Mouse (Mus musculus) embryonic facial prominence, embryonic 14.5 days (tissue): Measurements from ENCODE around the gene Ttc28. TPM values are rescaled to one million over a fixed set of nuclear protein-coding genes. Genes with fewer than 3 reads are reported as not detected.

Experiments
- ATAC-seq: fragments of 200-750 bp; cut with Nextera tagmentation; 2 replicates; pipeline ENCODE4 v1.8.0; 2017; ENCODE audit warnings: low read depth, moderate number of reproducible peaks, moderate TSS enrichment
- DNase-seq: peaks from one replicate; pipeline ENCODE4 v3.0.0-alpha.2; 2015; ENCODE audit warnings: low spot score
- H3K27ac ChIP-seq: fragments of 300-500 bp; sonication (generic); replicated peaks from 2 replicates; pipeline ENCODE4 v1.5.1; 2014; ENCODE audit warnings: low read depth, mild to moderate bottlenecking, low read length, moderate library complexity
- H3K27me3 ChIP-seq: fragments of 300-500 bp; sonication (generic); replicated peaks from 2 replicates; pipeline ENCODE4 v1.6.1; 2014; ENCODE audit warnings: low read length; ENCODE audit not compliant: control insufficient read depth, insufficient read depth
- H3K36me3 ChIP-seq: fragments of 300-500 bp; sonication (generic); 2 replicates; pipeline ENCODE4 v1.6.1; 2014; ENCODE audit warnings: low read length, mixed read lengths; ENCODE audit not compliant: control insufficient read depth, insufficient read depth
- H3K4me1 ChIP-seq: fragments of 300-500 bp; sonication (generic); 2 replicates; pipeline ENCODE4 v1.6.1; 2014; ENCODE audit warnings: antibody characterized with exemption, low read length; ENCODE audit not compliant: control insufficient read depth, insufficient read depth
- H3K4me2 ChIP-seq: fragments of 300-500 bp; sonication (generic); 2 replicates; pipeline ENCODE4 v1.6.1; 2014; ENCODE audit warnings: low read depth, mild to moderate bottlenecking, low read length, moderate library complexity, mixed read lengths
- H3K4me3 ChIP-seq: fragments of 300-500 bp; sonication (generic); 2 replicates; pipeline ENCODE4 v1.5.1; 2014; ENCODE audit warnings: low read depth, mild to moderate bottlenecking, low read length
- H3K9ac ChIP-seq: fragments of 300-500 bp; sonication (generic); 2 replicates; pipeline ENCODE4 v1.6.1; 2014; ENCODE audit warnings: low read depth, mild to moderate bottlenecking, low read length, moderate library complexity, mixed read lengths
- H3K9me3 ChIP-seq: fragments of 300-500 bp; sonication (generic); 2 replicates; pipeline ENCODE4 v1.6.1; 2016; ENCODE audit warnings: low read length; ENCODE audit not compliant: control insufficient read depth
- WGBS: fragments of 180-500 bp; shearing (Covaris S2); extraction: QIAGEN DNeasy Blood & Tissue Kit; methylation state at CpG from one replicate; pipeline ENCODE4 v1.1.7; 2014; 5-methylcytosine and 5-hydroxymethylcytosine counted together
- microRNA counts: library from miRNA; unstranded; fragments of <30 nt; microRNA quantifications from one replicate; lab custom pipeline; 2017
- microRNA-seq: library from miRNA; unstranded; fragments of <30 nt; microRNA quantifications from one replicate; pipeline ENCODE4, GENCODE M21; 2016; ENCODE audit warnings: borderline number of aligned reads
- polyA plus RNA-seq: library from polyadenylated mRNA; unstranded; fragments of >200 nt; fragmentation: Nextera tagmentation; extraction: Ambion mirVana; gene quantifications from 2 replicates; pipeline ENCODE4 v1.2.1, GENCODE M21; 2014

The Ttc28 gene
- polyA plus RNA-seq, 1 experiment from 2014 or later = 17.4 TPM

DNA sequence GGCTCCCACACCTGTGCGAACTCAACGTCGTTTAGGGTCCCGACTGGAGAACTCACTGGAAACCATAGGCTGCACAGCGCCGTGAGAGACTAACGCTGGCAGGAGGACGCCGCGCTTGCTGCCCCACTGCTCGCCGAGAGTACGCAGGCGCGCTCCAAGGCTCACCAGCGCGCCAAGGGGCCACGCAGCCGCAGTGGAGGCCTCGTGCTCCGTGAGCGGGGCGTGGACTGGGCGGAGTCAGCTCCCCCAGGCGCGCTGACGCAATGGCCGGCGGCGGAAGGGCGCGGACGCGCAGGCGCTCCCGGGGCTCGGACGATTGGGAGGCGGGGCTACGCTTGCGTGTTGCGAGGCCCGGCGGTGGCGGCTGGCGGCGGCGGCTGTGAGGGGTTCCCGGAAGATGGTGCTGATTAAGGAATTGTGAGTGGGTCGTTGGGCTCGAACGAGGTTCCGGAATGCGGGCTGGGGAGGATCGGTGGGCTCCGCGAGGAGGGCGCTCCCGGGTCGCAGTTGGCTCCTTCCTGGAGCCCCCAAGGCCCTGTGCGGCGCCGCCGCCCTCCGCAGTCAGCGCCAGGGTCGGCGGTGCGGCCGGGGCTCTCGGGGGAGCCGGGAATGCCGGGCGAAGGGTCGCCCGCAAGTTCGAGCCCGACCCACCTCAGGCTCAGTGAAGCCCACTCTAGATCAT is 451.0 kb downstream of the Ttc28 start, which contains the start of gene Pitpnb:
TSS of gene Pitpnb (plus strand) at position 347 of the 682 bp plus-strand sequence.
- H3K9me3 ChIP-seq = no peaks in the 10 kb centered on the region
- peak within 1 kb of the TSS; percentile 90 for H3K27ac ChIP-seq
- DNase-seq (peak; percentile 98), ATAC-seq (peak; percentile 99)
- H3K27me3 ChIP-seq = no peaks in the 10 kb centered on the region
- H3K4me1 ChIP-seq = peaks cover 14% of the 10 kb centered on the region
- H3K4me2 ChIP-seq = peak within 1 kb of the TSS; percentile 79
- peak within 1 kb of the TSS; percentile 98 for H3K4me3 ChIP-seq
- peak within 1 kb of the TSS; percentile 97 for H3K9ac ChIP-seq
- peaks cover 4% of the 10 kb centered on the region; the same call in 1 of the 2 replicates for H3K36me3 ChIP-seq
- WGBS = under 1% methylated on average over 42 of the region's 78 CpGs

DNA sequence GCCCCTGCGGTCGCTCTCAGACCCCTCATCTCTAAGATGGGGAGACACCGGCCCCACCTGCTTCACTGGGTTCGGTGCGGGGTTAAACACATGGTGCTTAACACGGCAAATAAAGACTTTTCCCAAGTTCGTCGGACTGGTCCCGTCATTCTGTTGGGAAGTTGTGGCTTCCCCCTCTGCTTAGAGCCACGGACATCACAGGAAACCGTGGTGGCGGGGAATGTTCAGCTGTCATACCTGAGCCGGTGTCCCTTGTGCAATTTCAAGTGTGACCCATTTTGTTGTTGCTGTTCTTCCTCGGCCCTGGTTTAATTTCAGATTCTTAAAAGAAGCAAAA is 451.5 kb downstream of the Ttc28 start:
- Histone ChIP-seq H3K4me2 (peak overlapping the region; percentile 79), H3K9ac (peak overlapping the region; percentile 97), H3K27me3 (no peaks in the 10 kb centered on the region), H3K27ac (peak overlapping the region; percentile 90), H3K4me3 (peak overlapping the region; percentile 98), H3K36me3 (peaks cover 8% of the 10 kb centered on the region), H3K9me3 (no peaks in the 10 kb centered on the region), H3K4me1 (peaks cover 14% of the 10 kb centered on the region)
- DNase-seq = no peak
- WGBS = under 1% methylated on average over 14 of the region's 14 CpGs
- no peak for ATAC-seq

DNA sequence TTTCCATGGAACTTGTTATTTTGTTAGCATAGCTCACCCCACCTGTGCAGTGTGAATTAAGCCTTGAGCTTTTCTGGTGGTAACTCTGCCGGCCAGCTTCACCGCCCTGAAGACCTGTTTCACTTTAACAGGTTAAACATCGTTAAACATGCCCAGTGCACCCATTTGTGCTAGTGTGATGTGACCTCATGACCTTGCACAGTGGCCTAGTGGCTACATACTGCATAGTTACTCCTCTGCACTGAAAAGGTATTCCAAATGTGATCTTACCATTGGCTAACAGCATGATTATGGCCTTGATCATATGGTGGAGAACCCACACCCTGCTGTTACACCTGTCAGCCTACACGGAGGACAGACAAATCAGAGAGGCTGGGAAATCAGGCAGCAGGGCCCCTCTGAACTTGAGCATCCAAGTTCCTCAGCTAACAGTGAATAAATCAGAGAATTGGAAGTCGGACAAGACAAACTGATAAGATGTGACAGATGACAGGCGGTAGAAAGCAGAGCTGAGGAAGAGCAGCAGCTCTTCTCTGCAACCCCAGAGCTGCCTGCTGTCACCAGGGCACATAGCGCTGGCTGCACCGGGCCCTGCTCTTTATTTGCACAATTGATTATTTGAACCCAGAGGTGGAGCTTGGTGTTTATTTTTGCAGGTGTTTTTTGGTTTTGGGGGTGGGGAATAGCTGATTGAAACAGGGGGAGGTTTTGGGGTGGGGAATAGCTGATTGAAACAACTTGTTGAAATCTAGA is 456.5 kb downstream of the Ttc28 start:
- no peak for ATAC-seq
- Histone ChIP-seq H3K4me1 (peaks cover 10% of the 10 kb centered on the region), H3K4me3 (no peak overlapping the region), H3K9me3 (no peaks in the 10 kb centered on the region), H3K36me3 (peaks cover 45% of the 10 kb centered on the region), H3K9ac (no peak overlapping the region), H3K27me3 (no peaks in the 10 kb centered on the region), H3K4me2 (no peak overlapping the region), H3K27ac (no peak overlapping the region)
- 88% methylated on average over 8 of the region's 8 CpGs for WGBS
- DNase-seq = no peak

MicroRNAs encoded within 50 kb of the gene (microRNA counts, 519-probe panel; counts per million panel counts)
- microRNA mmu-miR-701 (lab: Ali Mortazavi, UCI) = 1,882 counts per million, percentile 14 among the panel's probes with 10 or more counts

Small RNAs within 50 kb of the gene (microRNA-seq; reads per million reads assigned to microRNA genes)
- 73.8 reads per million, percentile 49 among the genes with 10 or more reads in this experiment for gene Mir701

Other genes starting within 250 kb of the Ttc28 start
- 36.6 and 38.9 TPM in 2 replicates for gene Noc4l, start 226.4 kb upstream of the Ttc28 start, polyA plus RNA-seq
- 24.2 and 28.2 TPM in 2 replicates for gene Ddx51, start 226.4 kb upstream of the Ttc28 start, polyA plus RNA-seq
- 35.6 and 36.0 TPM in 2 replicates for gene Ep400, start 109.1 kb upstream of the Ttc28 start, polyA plus RNA-seq
- 20.8 and 23.1 TPM in 2 replicates for gene Pus1, start 99.1 kb upstream of the Ttc28 start, polyA plus RNA-seq
- 25.9 and 29.9 TPM in 2 replicates for gene Ulk1, start 69.7 kb upstream of the Ttc28 start, polyA plus RNA-seq
- gene Hscb, start 40.0 kb upstream of the Ttc28 start, polyA plus RNA-seq = 19.6 TPM in 2 replicates
- gene Chek2, start 39.8 kb upstream of the Ttc28 start, polyA plus RNA-seq = 14.1 and 14.6 TPM in 2 replicates